Mouse (Mus musculus): ENCODE measurements around the gene Rassf8. TPM values are rescaled to one million over a fixed set of nuclear protein-coding genes. Genes with fewer than 3 reads are reported as not detected.

Rassf8 gene
- 2.6 and 4.4 TPM in 2 replicates for polyA plus RNA-seq (2021; fragmentation: Nextera tagmentation)
- long read RNA-seq, experiment 1, partial matches to known transcripts: 1 of 2 reads
- long read RNA-seq, experiment 1, other reads (novel, unspliced or antisense): 0 of 2 reads
- long read RNA-seq, experiment 2, full-length matches to known transcripts: 8 of 11 reads
- long read RNA-seq, experiment 2, partial matches to known transcripts: 1 of 11 reads
- long read RNA-seq, experiment 2, other reads (novel, unspliced or antisense): 2 of 11 reads

GRCm38 (mm10) chr6:145746132-145746849 lies at the start of gene Rassf8:
Gene Rassf8 (plus strand): TSS chr6:145746748.

DNA sequence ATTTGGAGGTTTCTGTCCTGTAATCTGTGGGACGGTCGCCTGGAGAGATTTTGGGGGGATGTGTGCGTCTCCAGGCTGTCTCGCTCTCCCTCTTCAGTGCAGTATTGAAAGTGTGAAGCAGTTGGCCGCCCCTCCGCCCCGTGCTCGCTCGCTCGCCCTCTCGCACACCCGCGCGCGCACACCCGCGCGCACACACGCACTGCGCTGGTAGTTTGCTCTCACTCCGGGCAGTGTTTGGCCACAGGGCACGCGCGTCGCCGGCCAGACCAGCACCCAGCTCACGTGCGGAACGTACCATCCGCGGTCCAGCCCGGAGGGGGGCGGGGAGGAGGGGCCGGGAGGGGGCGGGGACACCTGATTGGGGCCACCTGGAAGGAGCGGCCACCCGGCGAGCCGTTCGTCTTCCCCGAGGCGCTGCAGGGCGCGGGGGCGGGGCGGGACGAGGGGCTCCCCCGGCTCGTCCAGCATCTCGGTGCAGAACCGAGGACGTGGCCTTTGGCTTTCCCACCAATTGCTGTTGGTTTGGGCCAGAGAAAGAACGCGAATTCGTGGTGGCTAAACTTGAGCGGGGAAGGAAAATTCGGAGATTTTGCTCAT lies 118.8 kb downstream of the Rassf8 start, which contains the start of gene Bhlhe41:
TSS of gene Bhlhe41 (minus strand) at position 270 of the 597 bp plus-strand sequence.

Other genes starting within 250 kb of the Rassf8 start
- gene Lmntd1, start 132.4 kb upstream of the Rassf8 start, polyA plus RNA-seq (2021; fragmentation: Nextera tagmentation): 0.23 and 0.35 TPM in 2 replicates
- not detected in 2 replicates for gene Tuba3b, start 131.0 kb upstream of the Rassf8 start, polyA plus RNA-seq (2021; fragmentation: Nextera tagmentation)
- gene Bhlhe41, start 118.8 kb downstream of the Rassf8 start, polyA plus RNA-seq (2021; fragmentation: Nextera tagmentation): 24.9 and 43.2 TPM in 2 replicates
- gene Sspn, start 184.9 kb downstream of the Rassf8 start, polyA plus RNA-seq (2021; fragmentation: Nextera tagmentation): 3.7 and 4.7 TPM in 2 replicates

Measured in layer of hippocampus, adult 6 months (tissue).